Mouse (Mus musculus) heart, embryonic 13.5 days (tissue): ENCODE data around the gene Prap1. TPM values are rescaled to one million over a fixed set of nuclear protein-coding genes. Genes with fewer than 3 reads are reported as not detected.

Source experiments
- ATAC-seq: fragments of 200-750 bp; cut with Nextera tagmentation; 2 replicates; pipeline ENCODE4 v1.8.0; 2017; ENCODE audit warnings: moderate TSS enrichment; ENCODE audit not compliant: insufficient number of reproducible peaks, low FRiP score, low TSS enrichment; ENCODE audit errors: extremely low read depth
- H3K27ac ChIP-seq: fragments of 300-500 bp; sonication (generic); replicated peaks from 2 replicates; pipeline ENCODE4 v1.5.1; 2015; ENCODE audit warnings: moderate library complexity, mild to moderate bottlenecking, inconsistent platforms
- H3K27me3 ChIP-seq: fragments of 300-500 bp; sonication (generic); replicated peaks from 2 replicates; pipeline ENCODE4 v1.6.1; 2015; ENCODE audit warnings: mild to moderate bottlenecking, inconsistent platforms
- H3K36me3 ChIP-seq: fragments of 300-500 bp; sonication (generic); 2 replicates; pipeline ENCODE4 v1.6.1; 2015; ENCODE audit warnings: mild to moderate bottlenecking, inconsistent platforms
- H3K4me1 ChIP-seq: fragments of 300-500 bp; sonication (generic); 2 replicates; pipeline ENCODE4 v1.6.1; 2015; ENCODE audit warnings: inconsistent platforms
- H3K4me2 ChIP-seq: fragments of 300-500 bp; sonication (generic); 2 replicates; pipeline ENCODE4 v1.6.1; 2015; ENCODE audit warnings: inconsistent platforms, mild to moderate bottlenecking, moderate library complexity
- H3K4me3 ChIP-seq: fragments of 300-500 bp; sonication (generic); 2 replicates; pipeline ENCODE4 v1.5.1; 2015; ENCODE audit warnings: moderate library complexity, mild to moderate bottlenecking, inconsistent platforms
- H3K9ac ChIP-seq: fragments of 300-500 bp; sonication (generic); 2 replicates; pipeline ENCODE4 v1.6.1; 2015; ENCODE audit warnings: inconsistent platforms, mild to moderate bottlenecking, moderate library complexity
- H3K9me3 ChIP-seq: fragments of 300-500 bp; sonication (generic); 2 replicates; pipeline ENCODE4 v1.6.1; 2016; ENCODE audit warnings: inconsistent platforms
- WGBS: fragments of 180-500 bp; shearing (Covaris S2); methylation state at CpG from one replicate; pipeline ENCODE4 v1.1.7; 2015; ENCODE audit warnings: mixed read lengths; 5-methylcytosine and 5-hydroxymethylcytosine counted together
- polyA plus RNA-seq: library from polyadenylated mRNA; unstranded; fragments of >200 nt; fragmentation: Nextera tagmentation; extraction: Ambion mirVana; gene quantifications from 2 replicates; pipeline ENCODE4 v1.2.1, GENCODE M21; 2015

Gene Prap1
- polyA plus RNA-seq, 1 experiment from 2014 or later, result 0.33 TPM

- no peak overlapping the region for H3K27ac ChIP-seq
- no peak overlapping the region for H3K9ac ChIP-seq
- no peak for ATAC-seq
- peaks cover 100% of the 10 kb centered on the region for H3K27me3 ChIP-seq
- WGBS, result 2% methylated on average over 6 of the region's 6 CpGs
- H3K4me2 ChIP-seq, result peak overlapping the region; percentile 72
- H3K9me3 ChIP-seq, result no peaks in the 10 kb centered on the region
- peaks cover 21% of the 10 kb centered on the region for H3K4me1 ChIP-seq
- H3K36me3 ChIP-seq, result no peaks in the 10 kb centered on the region
- peak overlapping the region; percentile 47 for H3K4me3 ChIP-seq
Observed at GRCm38 (mm10) chr7:140061832-140062130, 31.4 kb upstream of the Prap1 start.

- no peak for ATAC-seq
- H3K27me3 ChIP-seq, result peaks cover 99% of the 10 kb centered on the region
- H3K9ac ChIP-seq, result no peak overlapping the region
- no peak overlapping the region for H3K4me3 ChIP-seq
- peaks cover 21% of the 10 kb centered on the region for H3K4me1 ChIP-seq
- no peaks in the 10 kb centered on the region for H3K36me3 ChIP-seq
- no peaks in the 10 kb centered on the region for H3K9me3 ChIP-seq
- no peak overlapping the region for H3K4me2 ChIP-seq
- no peak overlapping the region for H3K27ac ChIP-seq
- 15% methylated on average over 11 of the region's 11 CpGs for WGBS
Observed at GRCm38 (mm10) chr7:140062307-140062706, 30.9 kb upstream of the Prap1 start.

- 26% methylated on average over 6 of the region's 7 CpGs for WGBS
- H3K27ac ChIP-seq, result no peak overlapping the region
- peaks cover 98% of the 10 kb centered on the region for H3K27me3 ChIP-seq
- no peak overlapping the region for H3K4me2 ChIP-seq
- no peak for ATAC-seq
- H3K4me3 ChIP-seq, result no peak overlapping the region
- H3K9me3 ChIP-seq, result no peaks in the 10 kb centered on the region
- H3K9ac ChIP-seq, result no peak overlapping the region
- H3K36me3 ChIP-seq, result no peaks in the 10 kb centered on the region
- peaks cover 17% of the 10 kb centered on the region for H3K4me1 ChIP-seq
Observed at GRCm38 (mm10) chr7:140063092-140063491, 30.1 kb upstream of the Prap1 start.

GRCm38 (mm10) chr7:140067397-140067796 lies 25.8 kb upstream of the Prap1 start:
- H3K36me3 ChIP-seq, result no peaks in the 10 kb centered on the region
- H3K9ac ChIP-seq, result no peak overlapping the region
- no peaks in the 10 kb centered on the region for H3K9me3 ChIP-seq
- H3K4me2 ChIP-seq, result no peak overlapping the region
- H3K4me3 ChIP-seq, result no peak overlapping the region
- no peak overlapping the region for H3K27ac ChIP-seq
- peaks cover 92% of the 10 kb centered on the region for H3K27me3 ChIP-seq
- no peak for ATAC-seq
- H3K4me1 ChIP-seq, result peaks cover 7% of the 10 kb centered on the region; the same call in 1 of the 2 replicates
- WGBS, result 51% methylated on average over 6 of the region's 6 CpGs

- no peak; the same call in 1 of the 2 replicates for ATAC-seq
- Histone ChIP-seq H3K9me3 (no peaks in the 10 kb centered on the region), H3K36me3 (no peaks in the 10 kb centered on the region), H3K9ac (peak overlapping the region; percentile 74), H3K27me3 (peaks cover 82% of the 10 kb centered on the region), H3K4me2 (peak overlapping the region; percentile 71), H3K4me1 (peaks cover 7% of the 10 kb centered on the region; the same call in 1 of the 2 replicates), H3K4me3 (peak overlapping the region; percentile 49), H3K27ac (no peak overlapping the region)
- WGBS, result 25% methylated on average over 39 of the region's 39 CpGs
Observed at GRCm38 (mm10) chr7:140070042-140070711, 23.0 kb upstream of the Prap1 start.

GRCm38 (mm10) chr7:140077698-140078097 lies 15.5 kb upstream of the Prap1 start:
- no peak overlapping the region for H3K9ac ChIP-seq
- WGBS, result 62% methylated on average over 6 of the region's 6 CpGs
- H3K9me3 ChIP-seq, result no peaks in the 10 kb centered on the region
- no peak overlapping the region for H3K4me3 ChIP-seq
- peaks cover 69% of the 10 kb centered on the region for H3K27me3 ChIP-seq
- H3K4me2 ChIP-seq, result no peak overlapping the region
- peaks cover 5% of the 10 kb centered on the region; the same call in 1 of the 2 replicates for H3K4me1 ChIP-seq
- no peaks in the 10 kb centered on the region for H3K36me3 ChIP-seq
- H3K27ac ChIP-seq, result no peak overlapping the region
- no peak for ATAC-seq

GRCm38 (mm10) chr7:140078711-140079110 lies 14.5 kb upstream of the Prap1 start:
- 7% methylated on average over 5 of the region's 5 CpGs for WGBS
- Histone ChIP-seq H3K9ac (no peak overlapping the region), H3K36me3 (no peaks in the 10 kb centered on the region), H3K27ac (no peak overlapping the region), H3K9me3 (no peaks in the 10 kb centered on the region), H3K27me3 (peaks cover 74% of the 10 kb centered on the region), H3K4me1 (peaks cover 5% of the 10 kb centered on the region; the same call in 1 of the 2 replicates), H3K4me2 (no peak overlapping the region), H3K4me3 (no peak overlapping the region)
- ATAC-seq, result no peak

GRCm38 (mm10) chr7:140080503-140081156 lies 12.6 kb upstream of the Prap1 start:
- Histone ChIP-seq H3K4me2 (peak overlapping the region; percentile 58), H3K27me3 (peaks cover 75% of the 10 kb centered on the region), H3K4me3 (peak overlapping the region; percentile 38), H3K9ac (no peak overlapping the region), H3K36me3 (no peaks in the 10 kb centered on the region), H3K27ac (no peak overlapping the region), H3K9me3 (no peaks in the 10 kb centered on the region), H3K4me1 (peaks cover 5% of the 10 kb centered on the region; the same call in 1 of the 2 replicates)
- ATAC-seq, result no peak; the same call in 1 of the 2 replicates
- 5% methylated on average over 24 of the region's 24 CpGs for WGBS

- no peak overlapping the region for H3K9ac ChIP-seq
- H3K9me3 ChIP-seq, result no peaks in the 10 kb centered on the region
- H3K27me3 ChIP-seq, result peaks cover 74% of the 10 kb centered on the region
- H3K4me1 ChIP-seq, result peaks cover 5% of the 10 kb centered on the region; the same call in 1 of the 2 replicates
- 22% methylated on average over 20 of the region's 20 CpGs for WGBS
- H3K4me2 ChIP-seq, result no peak overlapping the region
- ATAC-seq, result no peak
- H3K4me3 ChIP-seq, result no peak overlapping the region
- H3K27ac ChIP-seq, result no peak overlapping the region
- no peaks in the 10 kb centered on the region for H3K36me3 ChIP-seq
Observed at GRCm38 (mm10) chr7:140081408-140082241, 11.6 kb upstream of the Prap1 start.

GRCm38 (mm10) chr7:140082242-140082678 lies 10.9 kb upstream of the Prap1 start, which contains the start of gene Caly:
Gene Caly (minus strand): TSS chr7:140082548.
- H3K9me3 ChIP-seq, result no peaks in the 10 kb centered on the region
- no peak within 1 kb of the TSS for H3K4me2 ChIP-seq
- no peak within 1 kb of the TSS for H3K27ac ChIP-seq
- peaks cover 71% of the 10 kb centered on the region for H3K27me3 ChIP-seq
- H3K4me3 ChIP-seq, result no peak within 1 kb of the TSS
- no peaks in the 10 kb centered on the region for H3K36me3 ChIP-seq
- 7% methylated on average over 18 of the region's 18 CpGs for WGBS
- H3K4me1 ChIP-seq, result peaks cover 5% of the 10 kb centered on the region; the same call in 1 of the 2 replicates
- no peak for ATAC-seq
- H3K9ac ChIP-seq, result no peak within 1 kb of the TSS

GRCm38 (mm10) chr7:140090601-140091000 lies 2.6 kb upstream of the Prap1 start:
- Histone ChIP-seq H3K9me3 (no peaks in the 10 kb centered on the region), H3K27me3 (peaks cover 3% of the 10 kb centered on the region; the same call in 1 of the 2 replicates), H3K4me3 (no peak overlapping the region), H3K36me3 (no peaks in the 10 kb centered on the region), H3K27ac (no peak overlapping the region), H3K4me1 (peaks cover 12% of the 10 kb centered on the region), H3K9ac (no peak overlapping the region), H3K4me2 (no peak overlapping the region)
- WGBS, result 78% methylated on average over 10 of the region's 10 CpGs
- ATAC-seq, result no peak
